Mouse (Mus musculus): ENCODE results near the gene Cnnm2.

DNA sequence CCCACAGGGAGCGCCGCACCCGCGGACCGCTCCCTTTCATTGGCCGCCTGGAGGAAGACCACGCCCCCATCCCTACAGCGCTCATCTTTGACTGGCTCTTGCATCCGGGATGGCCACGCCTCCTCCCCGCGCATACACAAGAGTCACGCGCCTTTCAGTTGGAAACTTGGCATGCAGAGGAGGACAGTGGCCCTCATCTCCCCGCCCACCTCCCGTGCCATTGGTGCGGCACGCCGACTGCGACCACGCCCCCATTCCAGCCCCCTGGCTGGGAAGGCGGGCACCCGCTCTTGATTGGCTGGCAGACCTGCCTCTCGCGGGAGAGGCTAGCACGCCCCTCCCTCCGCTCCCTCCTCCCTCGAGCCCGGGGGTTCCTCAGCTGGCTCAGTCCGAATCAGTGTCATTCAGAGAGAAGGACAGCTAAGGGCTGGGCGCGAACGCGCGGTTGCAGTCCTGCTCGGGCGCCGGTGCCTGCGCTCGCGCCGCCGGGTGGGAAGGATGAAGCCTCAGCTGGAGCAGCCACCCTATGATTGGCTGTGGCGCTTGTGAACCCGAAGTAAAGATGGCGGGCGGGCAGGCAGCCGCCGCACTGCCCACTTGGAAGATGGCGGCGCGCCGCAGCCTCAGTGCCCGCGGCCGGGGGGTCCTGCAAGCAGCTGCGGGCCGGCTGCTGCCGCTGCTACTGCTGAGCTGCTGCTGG is at the start of gene Cnnm2:
- peak; percentile 25; the same call in 1 of the 2 replicates for TF ChIP-seq CTCF (IDR thresholded peaks at IDR 0.05; ENCODE audit: low read depth)
- TF ChIP-seq EP300 (optimal IDR thresholded peaks at IDR 0.05): no peak

All from stomach, postnatal 0 days (tissue).